Mouse (Mus musculus): ENCODE measurements around the gene Zfpl1.
A peak's percentile ranks its signal among the peaks of the same experiment; 100 is the strongest.
"Not testable (repeated sequence)": the region's sequence is repeated elsewhere in the genome, so short reads cannot be mapped to it uniquely, and the experiment has no call there.

Zfpl1 gene

GRCm38 (mm10) chr19:6057313-6058096 lies 27.3 kb downstream of the Zfpl1 start, which contains the start of the genes Mrpl49 and Fau:
Gene Mrpl49 (minus strand): TSS chr19:6057785.
Gene Fau (plus strand): TSS chr19:6057844.
- DNase-seq = peak; percentile 99 to 100

DNA sequence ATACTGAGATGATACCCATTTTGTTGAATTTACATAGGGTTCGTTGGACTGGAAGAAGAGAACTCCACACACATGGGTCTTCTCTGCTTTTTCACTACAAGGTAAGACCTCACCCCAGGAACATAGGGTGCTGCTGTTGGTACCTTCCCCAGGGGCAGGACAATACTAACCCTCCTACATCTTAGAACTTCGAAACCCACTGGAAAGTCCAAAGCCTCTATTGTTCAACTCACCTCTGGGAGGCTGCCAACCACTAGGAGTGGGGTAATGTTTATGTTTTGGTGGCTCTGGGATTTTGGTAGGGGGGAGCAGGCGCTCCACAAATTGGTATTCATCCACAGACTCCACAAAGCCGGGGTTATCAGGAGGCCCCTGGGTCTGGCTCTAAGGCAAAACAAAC lies 28.1 kb downstream of the Zfpl1 start:
- DNase-seq = peak in 1 of 2 experiments; percentile 29

- no peak for DNase-seq
These were observed 30.5 kb downstream of the Zfpl1 start for GRCm38 (mm10) chr19:6054296-6054695.

- DNase-seq = no peak
These were observed 32.2 kb downstream of the Zfpl1 start for GRCm38 (mm10) chr19:6052516-6052915.

DNA sequence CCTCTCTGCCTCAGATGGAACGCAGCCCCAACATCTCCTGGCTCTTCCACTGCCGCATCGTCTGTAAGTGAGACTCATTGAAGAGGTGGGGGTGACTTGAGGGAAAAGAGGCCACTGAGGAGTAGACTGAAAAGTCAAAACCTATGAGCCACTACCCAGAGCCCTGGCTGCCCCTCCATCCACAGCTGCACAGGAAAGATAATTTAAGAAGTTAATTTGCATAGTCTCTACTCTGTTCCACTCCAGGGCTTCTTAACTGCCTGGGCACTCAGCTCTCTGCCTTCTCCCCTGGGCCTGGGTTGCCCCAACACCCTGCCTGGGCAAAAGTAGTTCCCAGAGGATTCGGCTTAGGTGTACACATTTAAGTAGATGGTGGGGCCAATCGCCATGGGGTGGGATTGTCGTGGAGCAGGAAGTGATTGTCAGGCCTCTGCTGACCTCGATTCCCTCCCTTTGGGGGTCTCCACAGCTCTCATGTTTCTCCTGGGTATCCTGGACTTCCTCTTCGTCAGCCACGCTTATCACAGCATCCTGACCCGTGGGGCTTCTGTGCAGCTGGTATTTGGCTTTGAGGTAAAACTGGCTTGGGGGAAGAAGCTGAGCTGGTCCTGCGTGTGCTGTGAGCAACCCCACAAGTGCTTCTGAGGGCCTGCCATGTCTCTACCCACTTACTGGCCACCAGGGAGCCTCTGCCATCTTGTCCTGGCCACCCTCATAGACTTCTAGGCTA lies 35.9 kb downstream of the Zfpl1 start:
- no peak for DNase-seq

DNA sequence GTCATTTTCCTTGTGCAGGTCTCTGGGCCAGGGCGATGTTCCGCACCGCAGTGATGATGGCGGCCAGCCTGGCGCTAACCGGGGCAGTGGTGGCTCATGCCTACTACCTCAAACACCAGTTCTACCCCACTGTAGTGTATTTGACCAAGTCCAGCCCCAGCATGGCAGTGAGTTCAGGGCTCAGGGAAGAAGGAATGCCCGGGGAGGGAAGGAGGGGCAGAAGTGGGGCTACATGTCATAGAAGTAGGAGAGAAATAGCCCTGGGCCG lies 36.9 kb downstream of the Zfpl1 start:
- peak in 1 of 2 experiments; percentile 26 for DNase-seq

DNA sequence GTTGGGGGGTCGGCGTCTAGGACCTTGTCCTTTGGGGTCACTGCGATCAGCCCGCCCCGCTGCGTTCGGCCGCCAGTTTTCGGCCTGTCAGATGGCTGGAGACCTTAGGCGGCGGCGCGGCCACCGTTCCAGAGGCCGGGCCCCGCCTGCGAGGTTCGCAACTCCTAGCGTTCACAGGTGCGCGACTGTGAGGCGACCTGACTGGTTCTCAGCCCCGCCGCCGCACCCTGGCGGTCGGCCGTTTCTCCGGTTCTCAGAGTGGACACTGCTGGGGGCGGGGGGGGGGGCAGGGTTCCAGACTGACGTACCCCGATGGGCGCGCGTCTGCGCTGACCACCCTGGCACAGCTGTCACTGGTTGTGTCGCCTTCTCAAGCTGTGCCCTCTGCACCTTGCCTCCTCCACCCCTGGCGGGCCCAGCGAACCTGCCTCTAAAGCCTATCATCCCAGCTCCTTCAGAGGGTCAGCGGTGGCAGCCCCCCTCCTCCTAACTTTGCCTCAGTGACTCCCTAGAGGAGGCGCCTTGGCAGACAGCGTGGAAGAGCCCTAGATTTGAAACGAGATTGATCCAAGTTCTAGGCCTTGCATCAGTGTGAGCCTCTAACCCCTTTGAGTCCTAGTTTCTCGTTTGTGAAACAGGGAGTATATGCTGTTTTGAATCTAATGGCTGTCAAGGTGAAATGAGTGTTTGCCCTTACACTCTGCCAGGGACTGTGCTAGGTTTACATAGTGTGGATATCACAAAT lies 37.4 kb downstream of the Zfpl1 start:
- no peak for DNase-seq

GRCm38 (mm10) chr19:6046294-6047153 lies 38.2 kb downstream of the Zfpl1 start, which contains the start of gene Syvn1:
Gene Syvn1 (plus strand): TSS chr19:6046576.
- peak; percentile 93 to 94 for DNase-seq

DNA sequence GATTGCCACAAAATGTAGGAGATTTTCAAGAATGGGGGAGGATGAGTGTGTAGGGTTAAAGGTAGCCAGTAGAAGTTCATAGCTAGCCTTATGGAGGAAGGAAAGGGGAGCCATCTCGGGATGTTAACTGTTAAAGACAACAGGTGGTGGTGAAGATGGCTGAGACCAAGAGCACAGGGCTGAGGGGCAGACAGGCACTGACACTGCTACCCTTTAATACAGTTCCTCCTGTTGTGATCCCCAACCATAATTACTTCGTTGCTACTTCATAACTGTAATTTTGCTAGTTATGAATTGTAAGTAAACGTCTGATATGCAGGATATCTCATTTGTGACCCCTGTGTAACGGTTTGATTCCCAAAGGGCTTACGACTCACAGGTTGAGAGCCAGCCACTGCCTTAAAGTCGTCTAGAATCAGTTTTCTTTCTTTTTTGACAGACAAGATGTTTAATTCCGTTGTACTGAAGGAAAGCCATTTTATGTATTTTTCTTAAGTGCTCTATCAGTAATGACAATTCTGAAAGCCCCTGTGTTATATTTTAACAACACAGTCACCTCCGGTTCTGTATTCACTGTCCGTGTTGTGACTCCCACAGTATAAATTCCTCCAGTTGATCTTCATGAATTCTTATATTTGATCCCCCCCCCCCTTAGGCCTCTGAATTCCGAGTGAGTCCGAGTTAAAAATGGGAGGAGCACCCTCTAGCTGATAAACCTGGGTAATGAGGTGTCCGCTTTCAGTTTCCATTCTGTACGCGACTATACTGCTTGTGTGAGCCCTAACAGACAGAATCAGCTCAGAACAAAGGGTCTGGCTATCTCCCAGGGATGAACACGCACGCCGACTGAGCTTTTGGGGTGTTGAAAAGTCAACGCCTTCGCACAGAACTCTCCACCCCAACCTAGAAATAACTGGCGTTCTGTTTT lies 39.1 kb downstream of the Zfpl1 start:
- no peak for DNase-seq

DNA sequence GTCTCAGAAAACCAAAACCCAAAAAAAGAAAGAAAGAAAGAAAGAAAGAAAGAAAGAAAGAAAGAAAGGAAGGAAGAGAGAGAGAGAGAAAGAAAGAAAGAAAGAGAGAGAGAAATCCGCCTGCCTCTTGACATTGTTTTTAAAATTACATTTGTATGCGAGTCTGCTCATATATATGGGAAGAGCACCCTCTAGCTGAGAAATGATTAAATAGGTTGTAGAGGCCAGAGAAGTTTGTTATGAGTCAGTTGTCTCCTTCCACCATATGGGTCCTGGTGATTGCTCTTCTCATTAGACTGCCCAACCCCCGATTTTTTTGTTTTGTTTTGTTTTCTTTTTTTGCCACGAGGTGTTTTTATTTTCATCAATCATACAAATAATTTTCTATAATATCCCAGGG lies 40.7 kb downstream of the Zfpl1 start:
- DNase-seq = not testable (repeated sequence)

- peak in 1 of 2 experiments; percentile 22 for DNase-seq
These were observed 42.5 kb downstream of the Zfpl1 start for GRCm38 (mm10) chr19:6042293-6042692.

- DNase-seq = no peak
These were observed 44.8 kb downstream of the Zfpl1 start for GRCm38 (mm10) chr19:6040002-6040401.

GRCm38 (mm10) chr19:6038326-6038725 lies 46.4 kb downstream of the Zfpl1 start:
- DNase-seq = peak in 1 of 2 experiments; percentile 57

DNA sequence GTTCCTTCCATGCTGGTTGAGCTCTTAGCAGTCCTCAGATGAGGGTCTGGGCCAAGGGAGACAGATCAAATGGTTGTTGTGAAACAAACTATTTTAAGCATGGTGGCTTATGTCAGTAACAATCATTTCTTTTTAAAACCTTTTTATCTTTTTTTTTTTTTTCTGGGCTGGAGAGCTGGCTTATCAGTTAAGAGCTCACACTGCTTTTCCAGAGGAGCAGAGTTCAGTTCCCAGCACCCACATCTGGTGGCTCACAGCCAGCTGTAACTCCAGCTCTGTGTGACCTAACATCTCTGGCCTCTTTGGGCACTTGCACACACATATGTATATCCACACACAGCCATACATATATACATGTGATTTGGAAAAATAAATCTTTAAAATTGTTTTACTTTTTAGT lies 47.1 kb downstream of the Zfpl1 start:
- DNase-seq = no peak

DNA sequence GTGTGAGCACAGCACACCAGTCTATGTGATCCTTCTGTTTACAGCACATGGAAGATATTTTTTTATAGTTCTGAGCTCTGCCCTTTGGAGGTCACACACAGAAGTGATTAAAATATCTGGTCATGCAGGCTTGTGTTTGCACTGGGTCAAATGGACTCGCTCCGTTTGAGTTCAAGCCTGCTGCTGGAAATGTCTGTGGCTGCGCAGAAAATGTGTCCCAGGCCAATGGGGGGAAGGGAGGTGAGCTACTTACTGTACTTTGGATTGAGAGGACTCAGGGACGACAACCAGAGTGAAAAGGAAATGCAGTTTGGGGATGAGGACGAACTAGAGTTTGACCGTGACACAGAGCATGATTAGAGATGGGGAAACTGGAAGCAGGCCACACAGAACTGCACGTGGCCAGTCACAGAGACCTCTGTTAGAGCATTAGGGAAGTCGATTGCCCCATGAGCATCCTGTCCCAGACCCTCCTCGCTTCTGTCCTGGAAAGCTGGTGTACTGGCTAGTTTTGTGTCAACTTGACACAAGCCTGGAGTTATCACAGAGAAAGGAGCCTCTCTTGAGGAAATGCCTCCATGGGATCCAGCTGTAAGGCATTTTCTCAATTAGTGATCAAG lies 48.7 kb downstream of the Zfpl1 start:
- DNase-seq = no peak
